In the genomic region with DNA sequence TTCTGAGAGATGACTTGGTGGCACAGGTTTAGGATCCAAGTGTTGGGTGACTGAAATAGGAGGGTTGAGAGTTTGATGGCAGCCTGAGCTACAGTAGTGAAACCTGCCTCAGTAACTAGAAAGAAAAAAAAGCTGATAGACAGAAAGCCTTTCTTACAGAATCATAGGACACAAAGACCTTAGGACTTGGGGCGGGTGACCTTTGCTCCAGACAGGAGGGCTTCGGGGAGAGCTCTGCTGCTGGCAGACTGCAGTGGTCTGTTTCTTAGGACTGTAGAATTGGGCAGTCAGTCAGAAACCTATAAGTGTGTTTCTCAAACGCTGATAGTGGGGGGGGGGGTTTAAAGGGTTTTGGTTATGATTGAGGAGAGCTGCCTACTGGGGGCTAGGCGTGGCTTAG, we compare ENCODE assay signal across 19 mouse cellular contexts.
"Had no signal": no experiment of that assay in that cellular context is flagged by ENCODE, and none has a peak within 500 bp of the region (broad histone marks: within the 10 kb centered on the region; RNA-seq: fewer than 3 reads in every experiment).

No protein-coding gene starts in this region.

- H3K4me2 ChIP-seq: limb, embryonic 12.5 days; limb, embryonic 15.5 days; liver, embryonic 11.5 days; lung, embryonic 14.5 days; midbrain, embryonic 13.5 days had no signal

- H3K27me3 ChIP-seq: limb, embryonic 12.5 days; limb, embryonic 15.5 days; midbrain, embryonic 13.5 days had no signal

- H3K9ac ChIP-seq: limb, embryonic 12.5 days; limb, embryonic 15.5 days; liver, embryonic 14.5 days; liver, postnatal 0 days; lung, embryonic 14.5 days; midbrain, embryonic 13.5 days had no signal

- H3K4me1 ChIP-seq: limb, embryonic 15.5 days; midbrain, embryonic 13.5 days had no signal

- H3K27ac ChIP-seq: limb, embryonic 12.5 days; limb, embryonic 15.5 days; liver, embryonic 14.5 days; macrophage; midbrain, embryonic 13.5 days; stomach, postnatal 0 days had no signal

- H3K9me3 ChIP-seq: limb, embryonic 12.5 days; limb, embryonic 15.5 days; midbrain, embryonic 13.5 days had no signal

- ATAC-seq: inflammation-experienced regulatory T-cells, adult 6 months; intestine, embryonic 16.5 days; liver, postnatal 0 days; lung, postnatal 0 days; midbrain, embryonic 13.5 days had no signal

- DNase-seq: left cerebral cortex, postnatal 4 days; liver, postnatal 0 days; lung, embryonic 14.5 days; right cerebral cortex, adult 18-20 months; right cerebral cortex, postnatal 14 days; right cerebral cortex, postnatal 4 days; thymus, adult 2 months; thymus, postnatal 14 days; thymus, postnatal 4 days had no signal

- H3K4me3 ChIP-seq: limb, embryonic 12.5 days; limb, embryonic 15.5 days; midbrain, embryonic 13.5 days had no signal
